Mouse (Mus musculus): ENCODE data around the gene Specc1.

GRCm38 (mm10) chr11:62128197-62128596, 171.6 kb downstream of the Specc1 start:
- TF ChIP-seq CTCF (IDR thresholded peaks at IDR 0.05; ENCODE audit: extremely low read depth, insufficient read length, insufficient replicate concordance, low read depth, low read length) (no peak), POLR2A (IDR thresholded peaks at IDR 0.05; ENCODE audit: low read depth, low read length) (no peak)
